Mouse (Mus musculus): ENCODE data around the gene Vsig10.
"Not testable (repeated sequence)": the region's sequence is repeated elsewhere in the genome, so short reads cannot be mapped to it uniquely, and the experiment has no call there.

Gene Vsig10

DNA sequence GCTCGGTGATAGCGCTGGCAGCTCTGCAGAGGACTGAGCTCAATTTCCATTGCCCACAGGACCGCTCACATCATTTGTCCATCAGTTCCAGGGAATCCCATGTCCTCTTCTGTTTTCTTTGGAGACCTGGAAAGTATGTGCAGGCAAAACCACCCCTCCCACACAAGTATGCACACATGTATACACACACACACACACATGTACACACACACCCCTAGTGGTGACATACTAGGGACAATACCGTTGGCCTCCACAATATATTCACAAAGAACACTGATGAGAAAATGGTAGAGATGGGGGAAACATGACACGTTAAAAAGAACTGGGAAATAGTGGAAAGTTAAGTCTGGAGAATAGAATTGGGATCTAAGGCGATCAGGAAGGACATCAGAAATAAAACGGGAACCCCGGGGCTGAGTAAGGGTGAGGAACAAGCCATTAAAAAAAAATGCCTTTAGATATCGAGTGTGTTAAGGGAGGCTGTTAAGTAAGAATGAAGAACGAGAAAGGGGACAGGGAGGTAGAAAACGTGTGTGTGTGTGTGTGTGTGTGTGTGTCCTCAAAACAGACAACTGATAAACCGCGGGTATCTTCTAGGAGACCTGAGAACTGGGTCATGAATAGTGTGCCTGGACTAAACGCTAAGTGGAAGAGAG, 36.9 kb downstream of the Vsig10 start:
- no peak for DNase-seq (ENCODE audit: extremely low read depth, low read depth)

DNA sequence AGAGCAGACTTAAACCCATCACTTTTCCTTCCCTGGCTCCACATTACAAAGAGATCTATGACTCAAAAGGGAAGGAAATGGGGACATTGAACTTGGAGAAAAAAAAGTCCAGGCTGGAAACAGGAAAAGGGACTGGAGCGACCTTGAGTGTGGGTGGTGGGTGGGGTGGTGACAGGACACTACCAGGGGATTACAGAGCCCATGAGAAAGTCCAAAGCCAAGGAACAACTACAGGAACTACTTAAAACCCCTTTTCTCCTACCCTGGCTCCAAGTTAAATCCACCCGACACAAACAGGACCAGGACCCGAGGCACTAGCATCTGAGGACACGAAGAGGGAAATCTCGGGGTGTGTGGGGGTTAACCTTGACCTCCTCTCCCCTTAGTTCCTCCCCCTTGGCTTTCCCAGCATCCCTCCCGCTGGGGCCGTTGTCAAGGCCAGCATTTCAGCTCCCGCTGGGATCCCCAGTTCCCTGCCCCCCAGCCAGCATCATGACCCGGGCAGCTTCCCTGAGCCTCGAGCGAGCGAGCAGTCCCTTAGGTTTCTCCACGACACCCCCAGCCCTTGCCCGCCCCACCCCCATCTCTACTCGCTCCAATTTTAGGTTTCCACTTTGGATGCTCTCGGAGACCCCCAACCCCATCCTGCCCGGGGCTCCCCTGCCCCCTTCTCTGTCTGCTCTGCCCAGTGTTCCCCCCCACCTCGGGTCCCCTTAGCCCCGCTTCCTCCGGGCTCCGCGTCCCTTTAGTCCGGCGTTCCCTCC, 37.7 kb downstream of the Vsig10 start:
- DNase-seq (ENCODE audit: extremely low read depth, low read depth), result no peak

DNA sequence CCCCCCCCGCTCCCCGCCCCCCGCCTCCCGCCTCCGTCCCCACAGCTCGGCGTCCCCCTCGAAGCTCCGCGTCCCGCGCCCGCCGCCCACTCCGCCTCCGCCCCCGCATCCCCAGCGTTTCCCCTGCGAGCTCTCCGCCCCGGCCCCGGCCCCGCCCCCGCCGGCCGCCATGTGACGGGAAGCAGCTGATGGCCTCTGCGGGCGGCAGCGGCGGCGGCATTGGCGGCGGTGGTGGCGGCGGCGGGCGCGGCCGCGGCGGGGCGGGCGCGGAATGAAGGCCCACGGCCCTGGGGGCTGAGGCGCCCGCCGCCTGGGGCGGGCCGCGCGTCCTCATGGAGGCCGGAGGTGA, 38.2 kb downstream of the Vsig10 start, which contains the start of gene Wsb2:
TSS of gene Wsb2 (plus strand) at position 176 of the 349 bp plus-strand sequence.
- DNase-seq (ENCODE audit: extremely low read depth, low read depth), result no peak

DNA sequence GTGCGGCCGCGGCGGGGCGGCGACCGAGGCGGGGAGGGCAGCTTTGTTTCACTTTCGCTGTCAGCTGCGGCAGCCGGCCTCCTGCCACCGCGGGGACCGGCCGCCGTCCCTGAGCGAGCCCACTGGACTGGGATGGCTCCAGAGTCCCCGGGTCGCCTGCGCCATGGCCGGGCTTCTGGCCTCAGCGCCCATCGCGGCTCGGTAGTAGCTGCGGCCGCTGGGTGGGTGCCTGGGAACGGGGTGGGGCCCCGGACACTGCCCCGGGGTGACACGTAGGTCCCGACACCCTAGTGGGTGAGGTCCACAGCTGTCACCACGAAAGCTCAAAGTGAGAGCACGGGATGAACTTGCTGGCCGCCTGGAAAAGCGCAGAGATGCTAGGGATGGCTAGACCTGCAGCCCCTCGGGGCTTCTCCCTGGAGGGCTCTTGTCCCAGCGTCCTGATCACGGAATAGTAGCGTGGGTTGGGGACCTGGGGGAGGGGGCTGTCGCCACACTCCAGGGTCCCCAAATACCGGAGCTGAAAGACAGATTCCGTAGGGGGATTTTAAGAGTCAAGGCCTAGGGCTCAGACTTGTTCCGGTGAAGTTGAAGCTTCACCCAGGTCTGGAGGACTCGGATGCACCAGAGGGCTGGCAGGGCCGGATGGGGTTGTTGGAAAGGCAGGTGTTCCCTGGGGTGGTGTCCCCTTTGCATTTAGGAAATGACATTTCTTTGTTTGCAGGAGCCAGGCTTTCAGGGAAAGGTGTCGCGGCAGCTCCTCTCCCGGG, 38.8 kb downstream of the Vsig10 start:
- peak; percentile 30 for DNase-seq (ENCODE audit: extremely low read depth, low read depth)

DNA sequence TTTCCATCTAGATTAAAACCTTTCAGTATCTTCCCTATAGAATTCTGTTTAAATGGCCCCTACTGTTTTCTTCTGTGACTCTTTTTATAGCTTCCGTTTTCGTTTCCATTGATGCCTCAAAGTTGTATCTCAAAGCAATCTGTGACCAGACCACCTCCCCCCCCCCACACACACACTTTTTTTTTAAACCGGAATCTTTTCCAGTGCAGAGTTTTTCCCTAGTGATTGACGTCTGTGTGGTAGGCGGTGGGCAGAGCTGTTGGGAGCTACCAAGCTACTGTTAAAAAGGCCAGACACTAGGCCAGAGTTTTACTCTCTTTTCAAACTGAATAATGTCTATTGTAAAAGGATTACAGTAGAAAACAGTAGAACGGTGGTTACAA, 39.4 kb downstream of the Vsig10 start:
- DNase-seq (ENCODE audit: extremely low read depth, low read depth), result no peak

DNA sequence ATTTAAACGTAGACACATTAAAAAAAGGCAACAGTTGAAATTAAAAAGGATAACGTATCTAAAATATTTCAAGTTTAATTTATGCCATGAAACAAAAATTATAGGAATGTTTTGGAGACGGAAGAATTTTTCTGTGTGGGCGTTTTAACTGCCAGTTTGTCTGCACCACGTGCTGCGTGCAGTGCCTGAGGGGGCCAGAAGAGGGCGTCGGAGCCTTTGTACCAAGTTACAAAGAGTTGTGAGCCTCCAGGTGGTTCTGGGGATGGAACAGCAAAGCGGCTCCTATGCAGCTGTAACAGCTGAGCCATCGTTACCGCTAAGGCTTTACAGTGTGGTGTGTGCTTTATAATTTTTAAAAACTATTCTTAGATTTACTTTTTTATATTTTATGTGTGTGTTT, 39.8 kb downstream of the Vsig10 start:
- DNase-seq (ENCODE audit: extremely low read depth, low read depth), result peak; percentile 61

DNA sequence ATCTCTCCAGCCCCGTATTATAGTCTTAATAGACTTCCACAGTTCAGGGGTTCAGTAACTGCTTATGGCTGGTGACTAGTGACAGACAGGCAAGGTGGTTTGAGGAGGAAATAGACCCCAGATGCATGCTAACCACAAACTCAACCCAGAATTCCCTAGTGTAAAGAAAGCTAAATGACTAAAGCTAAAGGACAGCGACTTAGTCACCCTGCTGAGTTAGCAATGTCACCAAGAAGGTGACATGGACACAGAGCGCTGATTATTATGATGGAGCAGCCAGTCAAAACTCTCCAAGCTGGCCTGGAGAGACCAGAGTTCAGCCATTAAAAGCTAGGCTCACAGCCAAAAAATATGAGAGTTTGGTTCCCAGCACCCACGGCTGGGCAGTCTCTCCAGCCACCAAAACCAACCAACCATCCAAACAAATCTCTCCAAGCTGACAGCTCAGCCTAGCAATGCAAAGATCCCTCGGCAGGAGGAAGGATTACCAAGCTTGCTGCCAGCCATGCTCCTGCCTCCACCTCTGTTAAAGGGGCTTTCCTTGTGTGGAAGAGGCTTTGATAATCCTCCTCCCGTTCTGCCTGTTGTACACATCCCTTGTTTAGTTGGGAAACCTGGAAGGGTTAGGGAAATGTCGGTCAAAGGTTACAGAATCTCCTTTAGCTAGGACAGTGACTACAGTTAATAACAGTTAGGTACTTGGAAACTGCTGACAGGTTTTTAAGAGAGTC, 40.8 kb downstream of the Vsig10 start:
- DNase-seq (ENCODE audit: extremely low read depth, low read depth), result no peak

- no peak for DNase-seq (ENCODE audit: extremely low read depth, low read depth)
Measured at GRCm38 (mm10) chr5:117360228-117360515, 41.3 kb downstream of the Vsig10 start.

- peak; percentile 41 for DNase-seq (ENCODE audit: extremely low read depth, low read depth)
Measured at GRCm38 (mm10) chr5:117360631-117361541, 42.0 kb downstream of the Vsig10 start.

DNA sequence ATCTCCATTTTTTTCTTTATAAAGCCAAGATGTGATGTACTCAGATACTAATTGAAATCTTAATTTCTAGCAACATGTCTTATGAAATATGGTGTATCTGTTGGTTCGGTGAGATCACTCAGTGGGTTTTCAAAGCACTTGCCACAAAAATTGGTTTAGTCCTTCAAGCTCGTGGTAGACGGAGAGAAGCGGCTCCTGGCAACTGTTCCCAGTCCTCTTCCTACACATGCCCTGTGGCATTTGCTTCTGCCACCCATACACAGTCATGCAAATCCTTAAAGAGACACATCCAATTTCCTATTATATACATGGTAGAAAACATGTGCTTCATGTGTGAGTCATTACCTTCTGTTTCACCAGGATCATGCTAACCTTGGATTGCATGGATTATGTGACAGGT, 42.7 kb downstream of the Vsig10 start:
- DNase-seq (ENCODE audit: extremely low read depth, low read depth), result no peak

GRCm38 (mm10) chr5:117363066-117363782, 44.3 kb downstream of the Vsig10 start:
- no peak for DNase-seq (ENCODE audit: extremely low read depth, low read depth)

DNA sequence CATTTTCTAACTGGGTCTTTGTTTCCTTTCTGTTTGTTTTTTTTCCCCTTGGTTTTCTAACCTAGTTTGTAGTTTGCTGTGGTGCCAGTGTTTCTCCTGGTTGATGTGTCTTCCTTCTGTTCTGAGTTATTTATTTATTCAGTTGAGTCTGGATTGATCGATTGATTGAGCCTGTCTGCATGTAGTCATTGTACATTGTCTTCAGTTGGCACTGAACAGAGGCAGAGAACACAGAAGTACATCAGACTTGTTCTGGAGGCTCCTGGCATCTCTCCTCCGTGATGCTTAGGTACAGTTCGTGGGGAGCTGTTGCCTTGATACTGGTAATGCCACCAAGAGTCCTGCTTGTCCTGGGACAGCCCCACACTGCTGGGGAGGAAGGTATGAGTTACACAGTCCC, 45.9 kb downstream of the Vsig10 start:
- no peak for DNase-seq (ENCODE audit: extremely low read depth, low read depth)

- DNase-seq (ENCODE audit: extremely low read depth, low read depth), result no peak
Measured at GRCm38 (mm10) chr5:117365904-117366561, 47.1 kb downstream of the Vsig10 start.

GRCm38 (mm10) chr5:117367206-117367605, 48.3 kb downstream of the Vsig10 start:
- no peak for DNase-seq (ENCODE audit: extremely low read depth, low read depth)

DNA sequence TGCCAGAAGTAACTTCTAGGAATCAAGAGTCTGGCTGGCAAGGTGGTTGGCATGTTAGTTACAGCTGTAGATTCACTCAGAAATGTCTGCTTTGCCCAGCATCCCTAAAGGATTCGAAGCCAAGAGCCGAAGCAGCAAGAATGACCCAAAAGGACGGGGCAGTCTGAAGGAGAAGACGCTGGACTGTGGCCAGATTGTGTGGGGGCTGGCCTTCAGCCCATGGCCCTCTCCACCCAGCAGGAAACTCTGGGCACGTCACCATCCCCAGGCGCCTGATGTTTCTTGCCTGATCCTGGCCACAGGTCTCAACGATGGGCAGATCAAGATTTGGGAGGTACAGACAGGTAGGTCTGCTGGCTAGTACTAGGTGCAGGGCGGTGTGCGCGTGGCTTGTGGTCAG, 51.7 kb downstream of the Vsig10 start:
- DNase-seq (ENCODE audit: extremely low read depth, low read depth), result no peak

DNA sequence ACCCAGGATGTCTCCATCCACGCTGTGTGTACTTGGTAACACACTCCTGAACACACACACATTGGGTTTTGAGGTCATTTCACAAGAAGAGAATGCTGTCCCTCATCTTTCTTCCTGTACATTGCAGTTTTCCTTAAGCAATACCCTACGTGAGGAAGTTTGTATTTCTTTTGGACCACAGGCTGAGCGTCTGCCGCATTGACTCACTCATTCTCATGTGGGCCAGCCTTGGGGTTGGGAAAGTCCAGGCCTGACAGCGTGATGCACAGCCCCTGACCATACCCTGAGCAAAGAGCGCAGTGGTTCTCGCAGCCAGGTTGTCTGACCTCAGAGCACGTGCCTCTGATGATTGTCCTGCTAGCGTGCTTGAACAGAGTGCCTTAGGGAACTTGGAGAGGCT, 54.5 kb downstream of the Vsig10 start:
- no peak for DNase-seq (ENCODE audit: extremely low read depth, low read depth)

DNA sequence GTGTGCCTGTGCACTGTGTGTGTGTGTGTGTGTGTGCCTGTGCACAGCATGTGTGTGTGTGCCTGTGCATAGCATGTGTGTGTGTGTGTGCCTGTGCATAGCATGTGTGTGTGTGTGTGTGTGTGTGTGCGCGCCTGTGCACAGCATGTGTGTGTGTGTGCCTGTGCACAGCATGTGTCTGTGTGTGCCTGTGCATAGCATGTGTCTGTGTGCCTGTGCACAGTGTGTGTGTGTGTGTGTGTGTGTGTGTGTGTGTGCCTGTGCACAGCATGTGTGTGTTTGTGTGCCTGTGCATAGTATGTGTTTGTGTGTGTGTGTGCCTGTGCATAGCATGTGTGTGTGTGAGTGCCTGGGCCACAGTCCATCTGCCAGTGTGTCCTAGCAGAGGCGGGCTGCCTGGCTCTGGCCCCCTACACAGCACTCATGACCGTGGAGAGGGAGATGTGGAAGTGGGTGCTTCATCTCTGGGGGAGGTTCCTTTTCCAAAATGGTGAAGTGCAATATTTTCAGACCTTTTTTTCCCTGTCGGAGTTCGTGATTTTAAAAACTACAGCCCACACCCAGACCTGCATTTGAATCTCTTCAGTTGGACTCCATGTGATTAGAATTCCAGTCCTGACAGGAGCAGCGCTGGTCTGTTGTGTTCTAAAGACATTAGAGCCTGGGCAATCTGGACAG, 55.6 kb downstream of the Vsig10 start:
- no peak for DNase-seq (ENCODE audit: extremely low read depth, low read depth)

DNA sequence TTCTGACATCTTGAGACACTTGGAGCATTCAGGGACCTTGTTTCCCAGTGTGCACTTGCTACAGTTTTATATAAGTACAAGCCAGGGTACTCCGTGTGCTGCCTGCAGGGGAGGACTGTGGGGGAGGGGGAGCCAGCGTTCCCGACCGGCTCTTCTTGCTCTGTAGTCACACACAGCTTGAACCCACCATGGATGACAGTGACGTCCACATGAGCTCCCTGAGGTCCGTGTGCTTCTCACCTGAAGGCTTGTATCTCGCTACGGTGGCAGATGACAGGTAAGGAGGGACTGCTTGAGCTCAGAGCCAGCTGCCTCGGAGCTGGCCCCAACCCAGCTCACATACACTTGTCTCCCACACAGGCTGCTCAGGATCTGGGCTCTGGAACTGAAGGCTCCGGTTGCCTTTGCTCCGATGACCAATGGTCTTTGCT, 57.5 kb downstream of the Vsig10 start:
- DNase-seq (ENCODE audit: extremely low read depth, low read depth), result no peak

- DNase-seq (ENCODE audit: extremely low read depth, low read depth), result not testable (repeated sequence)
Measured at GRCm38 (mm10) chr5:117377731-117378130, 58.8 kb downstream of the Vsig10 start.
